Mouse (Mus musculus): ENCODE results near the gene Dsn1. TPM values are rescaled to one million over a fixed set of nuclear protein-coding genes. Genes with fewer than 3 reads are reported as not detected.

Dsn1 gene
- polyA plus RNA-seq, 1 experiment from 2014 or later: 31.6 TPM

GRCm38 (mm10) chr2:156991470-156992319, 15.3 kb downstream of the Dsn1 start, which contains the start of gene Ndrg3:
Ndrg3 (minus strand) TSS chr2:156992056.
- DNase-seq (ENCODE audit: low spot score): peak; percentile 95
- Histone ChIP-seq H3K9me3 (ENCODE audit: control insufficient read depth, low read length) (no peaks in the 10 kb centered on the region), H3K4me2 (ENCODE audit: low read length) (peak within 1 kb of the TSS; percentile 97), H3K27ac (ENCODE audit: low read depth) (no peak within 1 kb of the TSS; the same call in 1 of the 2 replicates), H3K36me3 (ENCODE audit: control insufficient read depth, insufficient read depth, low read length) (peaks cover 25% of the 10 kb centered on the region), H3K4me1 (replicated peaks; ENCODE audit: control insufficient read depth, insufficient read depth, low read length) (peaks cover 9% of the 10 kb centered on the region), H3K9ac (ENCODE audit: low read length) (peak within 1 kb of the TSS; percentile 68), H3K27me3 (replicated peaks; ENCODE audit: control insufficient read depth, insufficient read depth, low read length) (no peaks in the 10 kb centered on the region), H3K4me3 (ENCODE audit: low read depth, low read length) (peak within 1 kb of the TSS; percentile 69)
- WGBS: under 1% methylated on average over 66 of the region's 66 CpGs
- peak; percentile 89 for ATAC-seq (replicated peaks; ENCODE audit: low FRiP score, low TSS enrichment, low read depth)

DNA sequence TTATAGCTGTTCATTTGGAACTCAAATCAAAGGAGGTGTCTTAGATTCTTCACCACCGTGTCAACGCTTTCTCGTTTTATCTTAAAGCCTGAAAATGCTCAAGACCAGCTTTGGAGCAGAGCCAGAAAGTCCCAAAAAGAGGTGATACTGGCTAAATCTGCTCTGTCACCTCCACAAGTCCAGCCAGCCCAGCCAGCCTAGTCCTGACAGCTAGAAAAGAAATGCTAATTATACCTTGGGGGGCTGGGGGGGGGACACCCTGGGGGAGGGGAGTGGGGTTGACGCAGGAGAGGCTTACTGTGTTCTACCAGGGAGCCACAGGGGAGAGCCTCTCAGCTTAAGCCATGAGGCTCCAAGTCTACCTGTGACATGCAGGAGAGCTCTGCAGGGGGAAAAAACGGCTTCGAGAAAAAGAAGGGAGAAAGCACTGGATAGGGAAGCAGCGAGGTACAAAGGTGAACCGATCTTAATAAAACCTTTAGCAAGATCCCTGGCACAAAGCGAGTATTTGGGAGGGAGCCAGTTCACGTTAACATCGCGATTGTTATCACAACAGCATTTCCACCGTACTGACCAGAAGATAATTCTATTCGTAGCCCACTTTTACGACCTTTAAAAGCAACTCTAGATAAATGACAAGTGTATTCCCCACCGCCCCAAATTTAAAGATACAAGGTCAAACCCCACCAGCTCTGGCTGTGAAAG, 16.1 kb downstream of the Dsn1 start:
- H3K4me3 ChIP-seq (ENCODE audit: low read depth, low read length): peak overlapping the region; percentile 69
- H3K4me1 ChIP-seq (replicated peaks; ENCODE audit: control insufficient read depth, insufficient read depth, low read length): peaks cover 9% of the 10 kb centered on the region
- H3K27me3 ChIP-seq (replicated peaks; ENCODE audit: control insufficient read depth, insufficient read depth, low read length): no peaks in the 10 kb centered on the region
- no peak overlapping the region for H3K27ac ChIP-seq (ENCODE audit: low read depth)
- ATAC-seq (replicated peaks; ENCODE audit: low FRiP score, low TSS enrichment, low read depth) (no peak), DNase-seq (ENCODE audit: low spot score) (no peak)
- peak overlapping the region; percentile 97 for H3K4me2 ChIP-seq (ENCODE audit: low read length)
- H3K9ac ChIP-seq (ENCODE audit: low read length): peak overlapping the region; percentile 68
- 4% methylated on average over 16 of the region's 16 CpGs for WGBS
- H3K36me3 ChIP-seq (ENCODE audit: control insufficient read depth, insufficient read depth, low read length): peaks cover 16% of the 10 kb centered on the region
- no peaks in the 10 kb centered on the region for H3K9me3 ChIP-seq (ENCODE audit: control insufficient read depth, low read length)

GRCm38 (mm10) chr2:156987316-156987715, 19.6 kb downstream of the Dsn1 start:
- H3K4me3 ChIP-seq (ENCODE audit: low read depth, low read length): no peak overlapping the region
- no peak for DNase-seq (ENCODE audit: low spot score)
- H3K4me2 ChIP-seq (ENCODE audit: low read length): no peak overlapping the region
- H3K27ac ChIP-seq (ENCODE audit: low read depth): no peak overlapping the region
- H3K36me3 ChIP-seq (ENCODE audit: control insufficient read depth, insufficient read depth, low read length): no peaks in the 10 kb centered on the region
- no peak for ATAC-seq (replicated peaks; ENCODE audit: low FRiP score, low TSS enrichment, low read depth)
- no peak overlapping the region for H3K9ac ChIP-seq (ENCODE audit: low read length)
- no peaks in the 10 kb centered on the region for H3K27me3 ChIP-seq (replicated peaks; ENCODE audit: control insufficient read depth, insufficient read depth, low read length)
- 58% methylated on average over 3 of the region's 3 CpGs for WGBS
- no peaks in the 10 kb centered on the region for H3K9me3 ChIP-seq (ENCODE audit: control insufficient read depth, low read length)
- H3K4me1 ChIP-seq (replicated peaks; ENCODE audit: control insufficient read depth, insufficient read depth, low read length): peaks cover 14% of the 10 kb centered on the region

GRCm38 (mm10) chr2:156982864-156983263, 24.1 kb downstream of the Dsn1 start:
- no peaks in the 10 kb centered on the region for H3K9me3 ChIP-seq (ENCODE audit: control insufficient read depth, low read length)
- H3K27ac ChIP-seq (ENCODE audit: low read depth): no peak overlapping the region
- WGBS: 71% methylated on average over 2 of the region's 2 CpGs

GRCm38 (mm10) chr2:156981291-156981690, 25.7 kb downstream of the Dsn1 start:
- no peak for DNase-seq (ENCODE audit: low spot score)
- Histone ChIP-seq H3K4me1 (replicated peaks; ENCODE audit: control insufficient read depth, insufficient read depth, low read length) (0 out of 2 replicates have a peak, but pooled peaks cover 5% of the 10 kb centered on the region), H3K4me3 (ENCODE audit: low read depth, low read length) (no peak overlapping the region), H3K36me3 (ENCODE audit: control insufficient read depth, insufficient read depth, low read length) (no peaks in the 10 kb centered on the region), H3K27ac (ENCODE audit: low read depth) (no peak overlapping the region), H3K9ac (ENCODE audit: low read length) (no peak overlapping the region), H3K4me2 (ENCODE audit: low read length) (no peak overlapping the region), H3K27me3 (replicated peaks; ENCODE audit: control insufficient read depth, insufficient read depth, low read length) (no peaks in the 10 kb centered on the region), H3K9me3 (ENCODE audit: control insufficient read depth, low read length) (no peaks in the 10 kb centered on the region)
- ATAC-seq (replicated peaks; ENCODE audit: low FRiP score, low TSS enrichment, low read depth): no peak
- WGBS: 82% methylated on average over 4 of the region's 4 CpGs

More at GRCm38 (mm10) chr2:156982864-156983263, 24.1 kb downstream of the Dsn1 start:
- Histone ChIP-seq H3K27me3 (replicated peaks; ENCODE audit: control insufficient read depth, insufficient read depth, low read length) (no peaks in the 10 kb centered on the region), H3K4me3 (ENCODE audit: low read depth, low read length) (no peak overlapping the region), H3K4me2 (ENCODE audit: low read length) (no peak overlapping the region), H3K9ac (ENCODE audit: low read length) (no peak overlapping the region), H3K36me3 (ENCODE audit: control insufficient read depth, insufficient read depth, low read length) (no peaks in the 10 kb centered on the region), H3K4me1 (replicated peaks; ENCODE audit: control insufficient read depth, insufficient read depth, low read length) (0 out of 2 replicates have a peak, but pooled peaks cover 5% of the 10 kb centered on the region)
- DNase-seq (ENCODE audit: low spot score) (no peak), ATAC-seq (replicated peaks; ENCODE audit: low FRiP score, low TSS enrichment, low read depth) (no peak)

DNA sequence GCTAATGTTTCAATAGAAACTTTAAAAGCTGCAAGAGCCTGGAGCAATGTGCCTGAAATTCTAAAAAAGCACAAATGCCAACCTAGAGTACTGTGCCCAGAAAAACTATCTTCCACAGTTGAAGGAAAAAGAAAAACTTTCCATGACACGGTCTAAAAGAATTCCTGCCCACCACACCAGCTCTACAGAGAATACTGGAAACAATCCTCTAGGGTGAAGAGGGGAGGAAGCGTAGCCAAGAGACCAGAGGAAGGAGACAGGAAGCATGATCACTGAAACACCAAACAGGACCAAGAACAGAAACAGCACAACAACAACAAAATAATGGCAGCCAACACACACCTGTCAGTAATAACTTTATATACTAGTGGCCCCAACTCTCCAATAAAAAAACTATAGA, 26.9 kb downstream of the Dsn1 start:
- no peaks in the 10 kb centered on the region for H3K36me3 ChIP-seq (ENCODE audit: control insufficient read depth, insufficient read depth, low read length)
- no peak for ATAC-seq (replicated peaks; ENCODE audit: low FRiP score, low TSS enrichment, low read depth)
- WGBS: 76% methylated on average over 2 of the region's 2 CpGs
- H3K9ac ChIP-seq (ENCODE audit: low read length): no peak overlapping the region
- no peak overlapping the region for H3K4me3 ChIP-seq (ENCODE audit: low read depth, low read length)
- H3K4me1 ChIP-seq (replicated peaks; ENCODE audit: control insufficient read depth, insufficient read depth, low read length): 0 out of 2 replicates have a peak, but pooled peaks cover 5% of the 10 kb centered on the region
- DNase-seq (ENCODE audit: low spot score): no peak
- H3K4me2 ChIP-seq (ENCODE audit: low read length): no peak overlapping the region
- H3K27ac ChIP-seq (ENCODE audit: low read depth): no peak overlapping the region
- no peaks in the 10 kb centered on the region for H3K27me3 ChIP-seq (replicated peaks; ENCODE audit: control insufficient read depth, insufficient read depth, low read length)
- H3K9me3 ChIP-seq (ENCODE audit: control insufficient read depth, low read length): no peaks in the 10 kb centered on the region

DNA sequence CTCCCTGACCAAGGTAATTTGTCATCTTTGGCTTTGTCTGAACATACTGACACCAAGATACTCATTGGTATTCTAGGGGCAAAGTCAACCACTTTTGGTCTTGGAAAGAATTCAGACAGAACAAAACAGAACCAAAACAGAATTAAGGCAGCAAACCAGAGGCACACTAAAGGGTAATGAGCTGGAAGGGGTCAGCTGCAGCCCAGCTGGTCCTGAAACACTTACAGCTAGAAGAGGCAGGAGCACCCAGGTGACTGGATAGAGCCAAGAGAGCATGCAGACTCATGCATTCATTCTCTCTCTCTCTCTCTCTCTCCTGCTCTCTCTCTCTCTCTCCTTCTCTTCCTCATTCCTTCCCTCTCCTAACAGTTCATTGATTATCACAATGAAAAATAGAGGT, 30.2 kb downstream of the Dsn1 start:
- ATAC-seq (replicated peaks; ENCODE audit: low FRiP score, low TSS enrichment, low read depth) (no peak), DNase-seq (ENCODE audit: low spot score) (no peak)
- no peaks in the 10 kb centered on the region for H3K27me3 ChIP-seq (replicated peaks; ENCODE audit: control insufficient read depth, insufficient read depth, low read length)
- no peak overlapping the region for H3K27ac ChIP-seq (ENCODE audit: low read depth)
- no peaks in the 10 kb centered on the region for H3K4me1 ChIP-seq (replicated peaks; ENCODE audit: control insufficient read depth, insufficient read depth, low read length)
- no peak overlapping the region for H3K9ac ChIP-seq (ENCODE audit: low read length)
- no peak overlapping the region for H3K4me3 ChIP-seq (ENCODE audit: low read depth, low read length)
- H3K36me3 ChIP-seq (ENCODE audit: control insufficient read depth, insufficient read depth, low read length): no peaks in the 10 kb centered on the region
- H3K9me3 ChIP-seq (ENCODE audit: control insufficient read depth, low read length): no peaks in the 10 kb centered on the region
- no peak overlapping the region for H3K4me2 ChIP-seq (ENCODE audit: low read length)

DNA sequence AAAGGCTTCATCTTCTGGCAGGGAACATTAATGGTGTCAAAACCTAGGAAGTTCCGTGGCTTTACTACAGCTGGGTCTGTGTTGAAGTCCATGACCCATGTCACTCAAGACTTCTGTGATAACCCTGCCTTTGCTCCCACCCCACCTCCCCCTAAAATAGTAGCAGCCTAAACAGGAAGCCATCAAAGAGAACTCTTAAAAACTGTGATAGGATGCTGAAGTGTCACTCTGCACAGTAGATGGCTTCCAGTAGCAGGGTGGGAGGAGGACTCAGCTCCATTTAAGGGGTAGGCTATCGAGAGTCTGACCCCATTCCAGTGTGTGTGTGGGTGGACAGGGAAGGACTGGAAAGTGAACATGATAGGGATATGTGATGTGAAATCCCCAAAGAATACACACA, 32.0 kb downstream of the Dsn1 start:
- Histone ChIP-seq H3K4me1 (replicated peaks; ENCODE audit: control insufficient read depth, insufficient read depth, low read length) (no peaks in the 10 kb centered on the region), H3K4me2 (ENCODE audit: low read length) (no peak overlapping the region), H3K36me3 (ENCODE audit: control insufficient read depth, insufficient read depth, low read length) (no peaks in the 10 kb centered on the region), H3K27ac (ENCODE audit: low read depth) (no peak overlapping the region), H3K9ac (ENCODE audit: low read length) (no peak overlapping the region), H3K27me3 (replicated peaks; ENCODE audit: control insufficient read depth, insufficient read depth, low read length) (no peaks in the 10 kb centered on the region), H3K9me3 (ENCODE audit: control insufficient read depth, low read length) (no peaks in the 10 kb centered on the region), H3K4me3 (ENCODE audit: low read depth, low read length) (no peak overlapping the region)
- ATAC-seq (replicated peaks; ENCODE audit: low FRiP score, low TSS enrichment, low read depth): no peak
- 38% methylated on average over 2 of the region's 2 CpGs for WGBS
- no peak for DNase-seq (ENCODE audit: low spot score)
